Mouse (Mus musculus): ENCODE results near the gene Lime1. TPM values are rescaled to one million over a fixed set of nuclear protein-coding genes. Genes with fewer than 3 reads are reported as not detected.

Gene Lime1
- polyA plus RNA-seq, 1 experiment, result 20.5 TPM

- no peak for TF ChIP-seq FLI1 (IDR thresholded peaks at IDR 0.05; ENCODE audit: low read length)
- no peak for TF ChIP-seq GATA1 (IDR thresholded peaks at IDR 0.05; ENCODE audit: borderline replicate concordance, low read length)
- peaks cover 3% of the 10 kb centered on the region; the same call in 1 of the 2 replicates for H3K4me1 ChIP-seq
- no peak overlapping the region for H3K4me3 ChIP-seq (replicated peaks)
- H3K36me3 ChIP-seq (replicated peaks; ENCODE audit: low read length), result peaks cover 74% of the 10 kb centered on the region
- H3K27me3 ChIP-seq (replicated peaks), result no peaks in the 10 kb centered on the region
- H3K9me3 ChIP-seq, result no peaks in the 10 kb centered on the region
Measured at GRCm38 (mm10) chr2:181386663-181387210, 6.9 kb downstream of the Lime1 start.

- no peak for TF ChIP-seq GATA1 (IDR thresholded peaks at IDR 0.05; ENCODE audit: borderline replicate concordance, low read length)
- TF ChIP-seq FLI1 (IDR thresholded peaks at IDR 0.05; ENCODE audit: low read length), result no peak
- Histone ChIP-seq H3K9me3 (no peaks in the 10 kb centered on the region), H3K27me3 (replicated peaks) (peaks cover 7% of the 10 kb centered on the region), H3K36me3 (replicated peaks; ENCODE audit: low read length) (peaks cover 53% of the 10 kb centered on the region), H3K4me3 (replicated peaks) (no peak overlapping the region), H3K4me1 (peaks cover 6% of the 10 kb centered on the region; the same call in 1 of the 2 replicates)
Measured at GRCm38 (mm10) chr2:181390136-181390870, 10.4 kb downstream of the Lime1 start.

DNA sequence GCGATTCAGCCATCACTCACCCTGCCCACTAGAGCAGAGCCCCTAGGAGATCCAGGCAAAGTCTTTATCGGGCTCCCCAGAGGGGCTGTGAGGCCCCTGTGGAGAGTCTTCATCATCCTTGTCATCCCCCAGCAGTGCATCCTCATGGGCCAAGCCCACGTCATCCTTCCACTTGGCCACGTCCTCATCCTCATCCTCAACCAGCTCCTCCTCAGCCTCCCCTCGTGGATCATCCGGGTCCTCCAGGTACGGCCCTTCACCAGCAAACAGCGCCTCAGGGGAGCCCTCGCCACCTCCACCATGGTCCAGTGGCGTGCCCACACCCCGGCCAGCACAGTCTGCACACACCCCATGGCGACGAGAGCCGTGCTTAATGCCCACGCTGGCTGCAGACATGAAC is 11.1 kb downstream of the Lime1 start:
- Histone ChIP-seq H3K36me3 (replicated peaks; ENCODE audit: low read length) (peaks cover 46% of the 10 kb centered on the region), H3K4me3 (replicated peaks) (no peak overlapping the region), H3K4me1 (peaks cover 6% of the 10 kb centered on the region; the same call in 1 of the 2 replicates), H3K27me3 (replicated peaks) (peaks cover 12% of the 10 kb centered on the region), H3K9me3 (no peaks in the 10 kb centered on the region)
- no peak for TF ChIP-seq FLI1 (IDR thresholded peaks at IDR 0.05; ENCODE audit: low read length)
- no peak for TF ChIP-seq GATA1 (IDR thresholded peaks at IDR 0.05; ENCODE audit: borderline replicate concordance, low read length)

DNA sequence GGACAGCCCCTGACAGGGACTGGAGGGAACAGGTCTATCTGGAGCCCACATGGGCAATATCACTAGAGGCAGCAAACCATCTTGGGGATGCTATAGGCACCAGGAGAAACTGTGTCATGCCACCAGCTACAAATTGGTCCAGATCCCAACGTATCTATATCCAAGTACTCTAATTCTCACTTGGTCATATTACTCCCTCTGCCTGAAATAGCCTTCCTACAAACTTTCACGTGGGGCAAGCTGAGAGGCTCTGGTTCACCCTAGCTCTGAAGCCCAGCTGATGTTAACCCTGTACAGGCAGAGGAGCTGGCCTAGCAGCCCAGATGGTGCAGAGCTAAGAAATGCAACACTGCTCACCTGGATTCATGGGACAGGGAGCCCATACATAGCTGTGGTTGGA is 11.7 kb downstream of the Lime1 start:
- H3K36me3 ChIP-seq (replicated peaks; ENCODE audit: low read length), result peaks cover 40% of the 10 kb centered on the region
- TF ChIP-seq GATA1 (IDR thresholded peaks at IDR 0.05; ENCODE audit: borderline replicate concordance, low read length) (no peak), FLI1 (IDR thresholded peaks at IDR 0.05; ENCODE audit: low read length) (no peak)
- H3K27me3 ChIP-seq (replicated peaks), result peaks cover 12% of the 10 kb centered on the region
- no peaks in the 10 kb centered on the region for H3K9me3 ChIP-seq
- H3K4me3 ChIP-seq (replicated peaks), result no peak overlapping the region
- H3K4me1 ChIP-seq, result peaks cover 6% of the 10 kb centered on the region; the same call in 1 of the 2 replicates

- Histone ChIP-seq H3K36me3 (replicated peaks; ENCODE audit: low read length) (peaks cover 29% of the 10 kb centered on the region), H3K4me1 (peaks cover 11% of the 10 kb centered on the region; the same call in 1 of the 2 replicates), H3K27me3 (replicated peaks) (peaks cover 15% of the 10 kb centered on the region), H3K9me3 (no peaks in the 10 kb centered on the region), H3K4me3 (replicated peaks) (no peak overlapping the region)
- TF ChIP-seq GATA1 (IDR thresholded peaks at IDR 0.05; ENCODE audit: borderline replicate concordance, low read length) (no peak), FLI1 (IDR thresholded peaks at IDR 0.05; ENCODE audit: low read length) (no peak)
Measured at GRCm38 (mm10) chr2:181392600-181393213, 12.8 kb downstream of the Lime1 start.

DNA sequence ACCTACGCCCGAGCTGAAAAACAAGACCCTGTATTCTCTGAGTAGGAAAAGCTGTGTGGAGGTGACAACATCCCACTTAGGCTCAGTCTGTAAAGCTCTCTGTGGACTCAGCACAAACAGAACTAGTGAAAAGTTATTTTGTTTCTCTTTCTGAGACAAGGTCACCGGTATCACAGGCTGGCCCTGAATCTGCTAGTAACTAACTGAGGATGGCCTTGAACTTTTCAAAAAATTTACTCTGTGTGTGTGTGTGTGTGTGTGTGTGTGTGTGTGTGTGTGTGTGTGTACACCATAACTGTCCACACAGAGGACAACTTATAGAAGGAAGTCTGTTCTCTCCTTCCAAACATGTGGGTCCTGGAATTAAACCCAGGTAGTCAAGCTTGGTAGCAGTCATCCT is 14.2 kb downstream of the Lime1 start:
- Histone ChIP-seq H3K4me3 (replicated peaks) (no peak overlapping the region), H3K9me3 (no peaks in the 10 kb centered on the region), H3K36me3 (replicated peaks; ENCODE audit: low read length) (peaks cover 28% of the 10 kb centered on the region), H3K4me1 (peaks cover 14% of the 10 kb centered on the region; the same call in 1 of the 2 replicates), H3K27me3 (replicated peaks) (peaks cover 17% of the 10 kb centered on the region)
- no peak for TF ChIP-seq FLI1 (IDR thresholded peaks at IDR 0.05; ENCODE audit: low read length)
- TF ChIP-seq GATA1 (IDR thresholded peaks at IDR 0.05; ENCODE audit: borderline replicate concordance, low read length), result no peak

- Histone ChIP-seq H3K4me3 (replicated peaks) (no peak overlapping the region), H3K9me3 (no peaks in the 10 kb centered on the region), H3K27me3 (replicated peaks) (peaks cover 16% of the 10 kb centered on the region), H3K4me1 (peaks cover 28% of the 10 kb centered on the region), H3K36me3 (replicated peaks; ENCODE audit: low read length) (peaks cover 9% of the 10 kb centered on the region)
- TF ChIP-seq GATA1 (IDR thresholded peaks at IDR 0.05; ENCODE audit: borderline replicate concordance, low read length) (no peak), FLI1 (IDR thresholded peaks at IDR 0.05; ENCODE audit: low read length) (no peak)
Measured at GRCm38 (mm10) chr2:181397207-181397761, 17.4 kb downstream of the Lime1 start.

DNA sequence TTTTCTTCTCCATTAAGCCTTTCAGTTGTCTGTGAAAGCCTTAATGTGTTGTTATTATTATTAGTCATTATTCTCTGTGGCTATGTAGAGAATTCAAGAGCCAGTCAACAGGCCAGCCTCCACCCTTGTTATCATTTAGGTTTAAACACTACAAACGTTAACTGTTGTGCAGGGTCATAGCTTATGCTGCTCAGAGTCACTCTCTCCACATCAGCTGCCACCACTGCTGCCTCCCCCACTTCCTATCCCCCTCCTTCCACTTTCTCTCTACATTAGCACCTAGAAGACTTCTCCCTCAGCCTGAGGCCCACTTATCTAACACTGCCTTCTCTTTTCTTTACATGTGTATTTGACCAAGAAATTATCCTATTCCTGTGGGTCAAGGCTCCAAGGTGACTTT is 21.6 kb downstream of the Lime1 start:
- Histone ChIP-seq H3K27me3 (replicated peaks) (peaks cover 18% of the 10 kb centered on the region), H3K36me3 (replicated peaks; ENCODE audit: low read length) (peaks cover 3% of the 10 kb centered on the region), H3K4me1 (peaks cover 49% of the 10 kb centered on the region), H3K4me3 (replicated peaks) (peak overlapping the region; percentile 47), H3K9me3 (no peaks in the 10 kb centered on the region)
- TF ChIP-seq GATA1 (IDR thresholded peaks at IDR 0.05; ENCODE audit: borderline replicate concordance, low read length) (no peak), FLI1 (IDR thresholded peaks at IDR 0.05; ENCODE audit: low read length) (no peak)

- H3K9me3 ChIP-seq, result no peaks in the 10 kb centered on the region
- no peak overlapping the region for H3K4me3 ChIP-seq (replicated peaks)
- peaks cover 3% of the 10 kb centered on the region for H3K36me3 ChIP-seq (replicated peaks; ENCODE audit: low read length)
- peaks cover 17% of the 10 kb centered on the region for H3K27me3 ChIP-seq (replicated peaks)
- TF ChIP-seq FLI1 (IDR thresholded peaks at IDR 0.05; ENCODE audit: low read length) (no peak), GATA1 (IDR thresholded peaks at IDR 0.05; ENCODE audit: borderline replicate concordance, low read length) (no peak)
- H3K4me1 ChIP-seq, result peaks cover 47% of the 10 kb centered on the region
Measured at GRCm38 (mm10) chr2:181403722-181404121, 23.8 kb downstream of the Lime1 start.
